Mouse (Mus musculus) forebrain, embryonic 16.5 days (tissue): ENCODE data around the gene Dxo. TPM values are rescaled to one million over a fixed set of nuclear protein-coding genes. Genes with fewer than 3 reads are reported as not detected.
A peak's percentile ranks its signal among the peaks of the same experiment; 100 is the strongest.
"Not testable (repeated sequence)": the region's sequence is repeated elsewhere in the genome, so short reads cannot be mapped to it uniquely, and the experiment has no call there.

Experiments
- ATAC-seq: fragments of 200-750 bp; cut with Nextera tagmentation; 2 replicates; pipeline ENCODE4 v1.8.0; 2017; ENCODE audit warnings: mild to moderate bottlenecking, moderate library complexity
- H3K27ac ChIP-seq: fragments of 300-500 bp; sonication (generic); 2 replicates; pipeline ENCODE4 v1.5.1; 2014; ENCODE audit warnings: low read length, control low read depth
- H3K27me3 ChIP-seq: fragments of 300-500 bp; sonication (generic); replicated peaks from 2 replicates; pipeline ENCODE4 v1.6.1; 2014; ENCODE audit warnings: low read length; ENCODE audit not compliant: control insufficient read depth, insufficient read depth
- H3K36me3 ChIP-seq: fragments of 300-500 bp; sonication (generic); 2 replicates; pipeline ENCODE4 v1.6.1; 2014; ENCODE audit not compliant: control insufficient read depth, insufficient read depth
- H3K4me1 ChIP-seq: fragments of 300-500 bp; sonication (generic); replicated peaks from 2 replicates; pipeline ENCODE4 v1.6.1; 2014; ENCODE audit warnings: low read length; ENCODE audit not compliant: control insufficient read depth, insufficient read depth
- H3K4me2 ChIP-seq: fragments of 300-500 bp; sonication (generic); 2 replicates; pipeline ENCODE4 v1.6.1; 2014; ENCODE audit warnings: mild to moderate bottlenecking, low read length, control low read depth
- H3K4me3 ChIP-seq: fragments of 300-500 bp; sonication (generic); replicated peaks from 2 replicates; pipeline ENCODE4 v1.5.1; 2014; ENCODE audit warnings: mild to moderate bottlenecking, low read length, control low read depth
- H3K9ac ChIP-seq: fragments of 300-500 bp; sonication (generic); replicated peaks from 2 replicates; pipeline ENCODE4 v1.6.1; 2014; ENCODE audit warnings: low read depth, low read length, control low read depth
- H3K9me3 ChIP-seq: fragments of 300-500 bp; sonication (generic); 2 replicates; pipeline ENCODE4 v1.6.1; 2016; ENCODE audit warnings: low read length; ENCODE audit not compliant: control insufficient read depth
- WGBS: fragments of 180-500 bp; shearing (Covaris S2); extraction: QIAGEN DNeasy Blood & Tissue Kit; methylation state at CpG from one replicate; pipeline ENCODE4 v1.1.7; 2014; 5-methylcytosine and 5-hydroxymethylcytosine counted together
- polyA plus RNA-seq: library from polyadenylated mRNA; unstranded; fragments of >200 nt; fragmentation: Nextera tagmentation; extraction: Ambion mirVana; gene quantifications from 2 replicates; pipeline ENCODE4 v1.2.1, GENCODE M21; 2015

Gene Dxo
- 64.8 and 75.6 TPM in 2 replicates for polyA plus RNA-seq

DNA sequence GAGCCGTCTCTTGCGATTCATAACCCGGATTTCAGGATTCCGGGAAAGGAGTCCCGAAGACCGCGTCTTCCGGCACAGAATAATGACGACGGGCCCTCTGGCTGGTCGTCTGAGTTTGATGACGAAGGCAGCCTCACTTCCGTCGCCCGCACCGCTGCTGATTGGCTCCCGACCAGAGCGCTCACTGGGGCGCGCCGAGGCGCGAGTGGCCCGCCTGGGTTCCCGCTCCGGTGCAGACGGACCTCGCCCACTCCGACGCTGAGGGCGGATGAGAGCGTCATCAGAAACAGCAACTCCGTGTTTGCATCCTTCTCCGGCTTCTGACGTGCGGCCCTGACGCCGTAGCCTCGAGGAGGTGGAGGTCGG, at the start of gene Dxo, which contains the start of gene Stk19:
Gene Dxo (plus strand): TSS at position 164 of the 366 bp plus-strand sequence.
Gene Stk19 (minus strand): TSS at position 90 of the 366 bp plus-strand sequence.
- Histone ChIP-seq H3K4me2 (peak within 1 kb of the TSS; percentile 99), H3K36me3 (peaks cover 14% of the 10 kb centered on the region), H3K4me1 (peaks cover 26% of the 10 kb centered on the region), H3K27me3 (no peaks in the 10 kb centered on the region), H3K27ac (peak within 1 kb of the TSS; percentile 86), H3K9me3 (no peaks in the 10 kb centered on the region), H3K4me3 (peak within 1 kb of the TSS; percentile 93), H3K9ac (peak within 1 kb of the TSS; percentile 87)
- ATAC-seq, result peak; percentile 93
- under 1% methylated on average over 40 of the region's 40 CpGs for WGBS

DNA sequence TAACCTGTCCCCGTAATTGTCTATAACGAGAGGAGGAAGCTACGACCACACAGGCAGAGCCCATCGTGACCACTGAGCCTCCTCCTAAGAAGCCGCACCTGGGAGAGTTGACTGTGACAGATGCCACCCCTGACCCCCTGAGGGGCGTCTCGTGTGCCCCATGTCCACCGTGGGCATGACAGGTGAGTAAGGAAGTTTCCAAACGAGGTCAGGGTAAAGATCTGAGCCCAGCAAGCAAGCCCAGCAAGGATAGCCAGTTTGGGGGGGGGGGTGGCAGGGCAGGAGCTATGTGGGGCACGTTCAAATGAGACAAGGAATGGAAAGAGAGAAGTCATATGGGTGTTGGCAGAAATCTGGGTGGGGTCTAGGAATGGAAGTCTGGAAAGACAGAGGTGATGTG, 41.8 kb upstream of the Dxo start:
- Histone ChIP-seq H3K27me3 (no peaks in the 10 kb centered on the region), H3K4me1 (no peaks in the 10 kb centered on the region), H3K27ac (no peak overlapping the region), H3K36me3 (no peaks in the 10 kb centered on the region), H3K4me2 (no peak overlapping the region), H3K4me3 (no peak overlapping the region), H3K9me3 (0 out of 2 replicates have a peak, but pooled peaks cover 3% of the 10 kb centered on the region), H3K9ac (no peak overlapping the region)
- 86% methylated on average over 10 of the region's 10 CpGs for WGBS
- ATAC-seq, result no peak

DNA sequence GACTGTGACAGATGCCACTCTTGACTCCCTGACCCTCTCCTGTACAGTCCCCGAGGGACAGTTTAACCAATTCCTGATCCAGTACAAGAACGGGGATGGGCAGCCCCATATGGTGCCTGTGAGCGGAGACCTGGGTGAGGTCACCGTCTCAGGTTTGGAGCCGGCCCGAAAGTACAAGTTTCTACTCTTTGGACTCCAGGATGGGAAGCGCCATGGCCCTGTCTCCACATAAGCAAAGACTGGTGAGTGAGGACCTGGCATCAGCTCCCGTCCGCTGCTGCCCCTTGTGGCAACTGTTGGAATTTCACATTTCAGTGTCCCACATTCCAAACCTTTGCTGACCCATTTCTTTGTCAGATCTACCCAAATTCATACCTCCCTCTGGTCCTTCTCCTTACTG, 41.2 kb upstream of the Dxo start:
- ATAC-seq, result no peak
- Histone ChIP-seq H3K36me3 (no peaks in the 10 kb centered on the region), H3K9ac (no peak overlapping the region), H3K4me3 (no peak overlapping the region), H3K27me3 (no peaks in the 10 kb centered on the region), H3K4me2 (no peak overlapping the region), H3K27ac (no peak overlapping the region), H3K9me3 (0 out of 2 replicates have a peak, but pooled peaks cover 3% of the 10 kb centered on the region), H3K4me1 (no peaks in the 10 kb centered on the region)
- WGBS, result 61% methylated on average over 9 of the region's 9 CpGs

DNA sequence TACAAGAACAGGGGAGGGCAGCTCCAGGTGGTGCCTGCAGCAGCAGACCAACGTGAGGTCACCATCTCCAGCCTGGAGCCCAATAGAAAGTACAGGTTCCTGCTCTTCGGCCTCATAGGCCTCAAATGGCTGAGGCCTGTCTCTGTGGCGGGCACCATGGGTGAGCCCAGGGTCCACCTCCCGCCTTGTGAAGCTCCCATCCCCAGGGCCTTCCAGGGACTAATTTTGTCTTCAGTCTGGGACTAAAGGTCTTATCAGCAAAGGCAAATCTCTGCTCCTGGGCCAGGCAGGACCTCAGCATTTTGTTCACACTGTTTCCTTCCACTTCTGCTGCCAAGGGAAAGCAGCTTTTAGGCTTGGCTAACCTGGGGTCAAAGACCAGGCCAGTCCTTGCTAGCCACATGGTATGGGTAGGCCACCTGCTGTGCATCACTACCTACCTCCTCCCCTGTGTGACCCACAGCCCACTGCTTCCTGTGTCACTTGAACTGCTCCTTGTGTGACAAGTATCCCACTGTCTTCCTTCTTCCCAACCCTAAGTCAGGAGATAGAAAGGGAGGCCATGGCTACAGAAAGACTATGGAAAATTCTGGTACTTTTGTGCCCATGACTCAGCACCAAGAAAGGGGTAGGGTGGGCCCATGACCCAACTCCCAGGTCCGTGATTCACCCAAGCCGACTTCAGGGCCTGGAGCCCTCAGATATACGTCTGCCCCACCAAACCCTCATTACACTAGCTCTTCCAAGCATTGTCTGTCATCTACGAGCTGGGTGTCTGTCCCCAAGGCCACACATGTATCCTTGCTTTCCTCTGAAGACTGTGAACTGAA, 40.3 kb upstream of the Dxo start:
- no peaks in the 10 kb centered on the region for H3K27me3 ChIP-seq
- no peaks in the 10 kb centered on the region for H3K36me3 ChIP-seq
- H3K27ac ChIP-seq, result no peak overlapping the region
- no peak overlapping the region for H3K4me2 ChIP-seq
- no peaks in the 10 kb centered on the region for H3K4me1 ChIP-seq
- H3K9me3 ChIP-seq, result 0 out of 2 replicates have a peak, but pooled peaks cover 3% of the 10 kb centered on the region
- H3K4me3 ChIP-seq, result no peak overlapping the region
- no peak for ATAC-seq
- no peak overlapping the region for H3K9ac ChIP-seq
- 77% methylated on average over 8 of the region's 8 CpGs for WGBS

DNA sequence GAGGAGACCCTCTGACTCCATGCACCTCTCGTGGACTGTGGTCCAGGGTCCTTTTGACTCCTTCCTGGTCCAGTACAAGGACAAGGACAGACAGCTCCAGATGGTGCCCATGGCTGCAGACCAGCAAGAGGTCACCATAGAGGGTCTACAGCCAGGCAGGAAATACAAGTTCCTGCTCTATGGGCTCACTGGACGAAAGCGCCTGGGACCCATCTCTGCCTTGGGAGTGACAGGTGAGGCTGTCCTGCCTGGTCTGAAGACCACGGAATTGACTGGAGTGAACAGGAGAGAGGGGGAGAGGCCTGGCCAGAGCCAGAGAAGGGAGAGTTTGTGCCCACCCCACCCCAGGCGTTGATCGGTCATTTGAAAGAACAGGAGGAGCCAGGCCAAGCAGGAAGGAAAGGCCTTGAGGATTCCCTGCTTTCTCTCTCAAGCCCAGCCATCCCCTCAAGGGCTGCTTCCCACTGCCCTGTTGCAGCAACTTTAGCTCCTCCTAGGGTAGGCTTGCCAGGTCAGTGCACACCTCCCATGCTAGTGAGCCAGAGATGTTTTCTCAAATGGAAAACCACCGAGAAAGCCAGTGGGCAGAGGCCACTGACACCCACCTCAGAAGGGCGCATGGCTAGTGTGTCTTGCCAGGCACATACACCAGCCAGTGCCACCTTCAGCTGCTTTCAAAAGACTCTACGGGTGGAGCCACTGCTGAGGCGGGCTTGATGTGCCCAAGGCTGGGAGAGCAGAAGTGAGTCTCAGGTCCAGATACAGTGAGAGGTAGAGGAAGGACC, 39.4 kb upstream of the Dxo start:
- H3K27ac ChIP-seq, H3K4me2 ChIP-seq, H3K27me3 ChIP-seq, H3K4me3 ChIP-seq, H3K9ac ChIP-seq, H3K36me3 ChIP-seq, ATAC-seq, H3K9me3 ChIP-seq, H3K4me1 ChIP-seq: not testable (repeated sequence)
- 92% methylated on average over 10 of the region's 10 CpGs for WGBS

DNA sequence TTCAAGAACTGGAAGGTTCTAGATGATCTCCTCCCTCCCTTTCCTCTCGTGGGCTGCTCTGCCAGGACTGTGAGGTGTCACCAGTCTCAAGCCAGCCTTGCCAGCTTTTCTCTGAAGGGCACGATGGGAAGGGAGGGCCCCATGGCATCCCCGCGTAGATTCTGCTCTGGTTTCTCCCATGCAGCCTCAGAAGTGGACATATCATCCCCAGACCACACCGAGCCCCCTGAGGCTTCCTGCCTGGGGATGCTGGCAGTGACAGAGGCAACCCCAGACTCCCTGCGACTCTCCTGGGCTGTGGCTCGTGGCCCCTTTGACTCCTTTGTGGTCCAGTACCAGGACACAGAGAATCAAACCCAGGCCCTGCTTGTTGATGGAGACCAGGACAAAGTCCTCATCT, 38.7 kb upstream of the Dxo start:
- ATAC-seq, result not testable (repeated sequence)

DNA sequence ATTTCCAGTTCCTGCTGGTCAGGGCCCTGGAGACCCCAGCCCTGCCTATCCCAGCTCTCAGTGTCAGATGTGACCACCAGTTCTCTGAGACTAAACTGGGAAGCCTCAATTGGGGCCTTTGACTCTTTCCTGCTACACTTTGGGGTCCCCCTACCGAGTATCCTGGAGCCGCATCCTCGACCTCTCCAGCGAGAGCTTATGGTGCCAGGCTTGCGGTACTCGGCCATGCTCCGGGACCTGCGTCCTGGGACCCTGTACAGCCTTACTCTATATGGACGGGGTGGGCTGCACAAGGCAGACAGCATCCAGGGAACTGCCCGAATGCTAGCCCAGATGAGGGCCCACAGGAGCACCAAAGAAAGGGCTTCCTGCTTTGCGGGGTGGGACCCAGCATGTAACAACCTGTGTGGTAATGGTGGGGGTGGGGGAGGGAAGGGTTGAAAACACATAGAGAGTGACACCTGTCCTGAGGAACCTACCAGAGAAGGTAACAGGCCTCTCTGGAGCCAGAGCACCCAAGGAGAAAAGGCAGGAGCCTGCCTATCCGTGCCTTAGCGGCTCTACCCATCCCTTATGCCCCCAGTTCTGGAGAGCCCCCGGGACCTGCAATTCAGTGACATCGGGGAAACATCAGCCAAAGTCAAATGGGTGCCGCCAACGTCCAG, 37.8 kb upstream of the Dxo start:
- ATAC-seq, result no peak
- Histone ChIP-seq H3K9ac (no peak overlapping the region), H3K36me3 (no peaks in the 10 kb centered on the region), H3K27me3 (no peaks in the 10 kb centered on the region), H3K4me1 (no peaks in the 10 kb centered on the region), H3K9me3 (no peaks in the 10 kb centered on the region), H3K4me2 (no peak overlapping the region), H3K4me3 (no peak overlapping the region), H3K27ac (no peak overlapping the region)
- WGBS, result 91% methylated on average over 13 of the region's 17 CpGs

More for the DNA sequence above, 38.7 kb upstream of the Dxo start:
- not testable (repeated sequence) for H3K27me3 ChIP-seq, H3K4me3 ChIP-seq, H3K9ac ChIP-seq, H3K4me1 ChIP-seq, H3K27ac ChIP-seq, H3K9me3 ChIP-seq, H3K36me3 ChIP-seq, H3K4me2 ChIP-seq
- WGBS, result 78% methylated on average over 6 of the region's 7 CpGs

DNA sequence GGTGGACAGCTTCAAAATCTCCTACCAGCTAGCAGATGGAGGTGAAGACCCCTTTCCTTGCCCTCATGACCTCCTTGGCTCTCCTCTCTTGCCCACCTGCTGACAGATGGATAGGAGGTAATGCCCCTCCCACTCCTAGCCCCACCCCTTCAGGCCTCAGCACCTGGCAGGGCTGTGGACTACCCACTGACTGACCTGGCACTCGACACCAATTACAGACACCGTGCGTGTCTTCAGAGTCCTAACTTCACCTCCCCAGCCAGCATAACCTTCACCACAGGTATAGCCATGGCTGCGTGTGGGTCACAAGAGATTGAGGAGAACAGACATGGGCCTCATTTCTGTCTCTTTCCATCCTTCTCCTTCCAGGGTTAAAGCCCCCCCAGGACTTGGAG, 37.3 kb upstream of the Dxo start:
- ATAC-seq, result no peak
- H3K9me3 ChIP-seq, result no peaks in the 10 kb centered on the region
- H3K36me3 ChIP-seq, result no peaks in the 10 kb centered on the region
- no peaks in the 10 kb centered on the region for H3K4me1 ChIP-seq
- H3K9ac ChIP-seq, result no peak overlapping the region
- H3K27me3 ChIP-seq, result no peaks in the 10 kb centered on the region
- 91% methylated on average over 4 of the region's 4 CpGs for WGBS
- H3K4me3 ChIP-seq, result no peak overlapping the region
- no peak overlapping the region for H3K4me2 ChIP-seq
- no peak overlapping the region for H3K27ac ChIP-seq

DNA sequence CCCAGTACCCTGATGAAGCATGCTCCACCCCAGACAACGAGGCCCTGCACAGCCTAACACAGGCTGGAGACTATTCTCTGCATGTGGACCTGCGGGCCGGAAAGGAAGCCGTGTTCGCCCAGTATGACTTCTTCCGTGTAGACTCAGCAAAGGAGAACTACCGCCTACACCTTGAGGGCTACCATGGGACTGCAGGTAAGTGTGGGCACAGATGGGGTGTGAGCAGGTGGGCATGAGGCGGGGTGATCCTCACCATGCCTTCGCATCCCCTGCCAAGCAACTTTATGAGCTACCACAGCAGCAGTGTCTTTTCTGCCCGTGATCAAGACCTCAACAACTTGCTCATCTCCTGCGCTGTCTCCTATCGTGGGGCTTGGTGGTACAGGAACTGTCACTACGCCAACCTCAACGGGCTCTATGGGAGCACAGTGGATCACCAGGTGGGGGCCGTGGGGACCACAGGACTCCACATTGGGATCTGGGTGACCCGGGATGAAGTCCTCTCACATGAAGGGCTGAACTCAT, 36.0 kb upstream of the Dxo start:
- not testable (repeated sequence) for H3K4me2 ChIP-seq, H3K27me3 ChIP-seq, H3K36me3 ChIP-seq, H3K9me3 ChIP-seq, H3K27ac ChIP-seq, H3K9ac ChIP-seq, ATAC-seq, H3K4me3 ChIP-seq, H3K4me1 ChIP-seq
- 94% methylated on average over 16 of the region's 16 CpGs for WGBS
